Mouse (Mus musculus): Measurements from ENCODE around the gene Serpinb9. TPM values are rescaled to one million over a fixed set of nuclear protein-coding genes. Genes with fewer than 3 reads are reported as not detected.
"Not testable (repeated sequence)": the region's sequence is repeated elsewhere in the genome, so short reads cannot be mapped to it uniquely, and the experiment has no call there.

The Serpinb9 gene
- total RNA-seq (2018; cell fraction: chromatin; rRNA removed): 1 to 10 TPM in 19 of 26 experiments, under 1 TPM in 6, not detected in 1; 0.25 to 9.6 (median 2.4) TPM
- 10 to 100 TPM in 13 of 26 experiments, 1 to 10 TPM in 13; 4.9 to 25.0 (median 11.0) TPM for total RNA-seq (2018; cell fraction: cytosol; rRNA removed)
- 10 to 100 TPM in 12 of 26 experiments, 1 to 10 TPM in 13, under 1 TPM in 1; 0.78 to 21.5 (median 6.0) TPM for total RNA-seq (2018; cell fraction: nucleus; rRNA removed)
- polyA plus RNA-seq (2018): 5.1 to 13.2 TPM (median 9.9 TPM) in 3 replicates

- H3K79me2 ChIP-seq (ENCODE audit: inconsistent target): no peaks in the 10 kb centered on the region
- WGBS (ENCODE audit: missing documents): 84% methylated on average over 3 of the region's 3 CpGs
These were observed at the start of gene Serpinb9 for GRCm38 (mm10) chr13:33002950-33003349. TSS of gene Serpinb9 (plus strand) at chr13:33003250.

GRCm38 (mm10) chr13:32956537-32956936 is 46.5 kb upstream of the Serpinb9 start:
- whole genome bisulfite sequencing (ENCODE audit: missing documents): 77% methylated on average over 4 of the region's 4 CpGs
- no peaks in the 10 kb centered on the region for H3K79me2 ChIP-seq (ENCODE audit: inconsistent target)

More at GRCm38 (mm10) chr13:33002950-33003349, at the start of gene Serpinb9:
- H3K27ac ChIP-seq: peak within 1 kb of the TSS; percentile 79
- peak within 1 kb of the TSS; percentile 21 for H3K4me3 ChIP-seq (ENCODE audit: inconsistent target)
- H3K36me3 ChIP-seq (ENCODE audit: inconsistent target): no peaks in the 10 kb centered on the region

GRCm38 (mm10) chr13:32957917-32958316 is 45.1 kb upstream of the Serpinb9 start:
- WGBS (ENCODE audit: missing documents): 100% methylated on average over 4 of the region's 4 CpGs
- H3K27ac ChIP-seq: no peak overlapping the region
- no peaks in the 10 kb centered on the region for H3K36me3 ChIP-seq (ENCODE audit: inconsistent target)
- H3K4me3 ChIP-seq (ENCODE audit: inconsistent target): no peak overlapping the region
- no peaks in the 10 kb centered on the region for H3K79me2 ChIP-seq (ENCODE audit: inconsistent target)

More at GRCm38 (mm10) chr13:32956537-32956936, 46.5 kb upstream of the Serpinb9 start:
- H3K36me3 ChIP-seq (ENCODE audit: inconsistent target): no peaks in the 10 kb centered on the region
- H3K27ac ChIP-seq: no peak overlapping the region
- H3K4me3 ChIP-seq (ENCODE audit: inconsistent target): no peak overlapping the region

DNA sequence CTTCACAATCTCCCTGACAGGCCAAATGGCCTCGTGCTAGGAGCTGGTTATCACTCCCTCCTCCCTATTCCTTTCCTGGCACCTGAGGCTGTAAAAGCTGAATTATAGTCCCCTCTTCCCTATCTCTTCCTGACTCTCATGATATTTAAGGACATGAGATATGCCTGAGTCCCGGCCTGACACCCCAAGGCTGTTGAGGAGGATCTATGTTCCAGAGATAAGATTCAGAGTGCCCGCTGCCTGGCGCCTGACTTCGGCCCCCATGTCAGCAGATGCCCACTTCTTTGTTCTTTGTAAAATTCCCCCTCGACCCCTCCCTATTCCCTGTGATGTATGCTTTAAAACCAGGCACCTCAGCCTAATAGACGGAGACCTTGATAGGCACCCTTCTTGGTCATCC is 44.5 kb upstream of the Serpinb9 start:
- not testable (repeated sequence) for H3K36me3 ChIP-seq (ENCODE audit: inconsistent target); H3K4me3 ChIP-seq (ENCODE audit: inconsistent target); H3K27ac ChIP-seq; H3K79me2 ChIP-seq (ENCODE audit: inconsistent target)
- 92% methylated on average over 7 of the region's 7 CpGs for WGBS (ENCODE audit: missing documents)

DNA sequence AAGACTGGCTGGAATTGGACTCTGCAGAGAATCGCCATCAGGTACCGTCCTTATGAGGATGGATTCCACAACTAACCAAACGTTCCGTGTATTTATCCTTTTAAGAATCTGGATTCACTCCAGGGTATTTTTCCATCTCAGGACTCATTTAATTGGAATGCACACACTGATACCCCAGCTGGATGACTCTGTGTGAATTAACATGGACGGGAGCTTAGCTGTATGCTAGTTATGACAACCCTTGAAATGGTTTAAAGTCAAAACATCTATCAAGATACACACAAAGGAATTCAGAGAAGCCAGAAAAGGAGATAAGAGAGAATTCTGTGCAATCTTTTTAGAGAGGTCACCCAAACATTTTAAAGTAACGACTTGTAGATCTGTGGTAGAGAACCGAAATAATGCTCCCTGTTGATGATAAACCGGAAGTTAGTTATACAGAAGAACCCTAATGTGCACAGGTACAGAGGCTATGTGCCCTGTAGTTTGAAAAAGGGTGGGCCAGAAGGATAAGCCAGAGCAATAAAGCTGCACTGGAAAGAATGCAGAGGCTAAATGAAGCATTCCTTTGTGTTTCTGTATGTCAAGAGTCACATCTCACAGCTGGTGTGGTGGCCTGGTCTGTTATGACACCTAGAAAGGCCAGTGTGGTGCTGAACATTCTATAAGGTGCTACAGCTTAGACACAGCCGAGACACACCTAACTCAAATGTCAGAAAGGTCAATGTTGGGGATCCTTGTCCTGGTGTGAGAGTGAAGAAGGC is 38.9 kb upstream of the Serpinb9 start:
- 97% methylated on average over 9 of the region's 9 CpGs for WGBS (ENCODE audit: missing documents)
- H3K36me3 ChIP-seq (ENCODE audit: inconsistent target): no peaks in the 10 kb centered on the region
- no peaks in the 10 kb centered on the region for H3K79me2 ChIP-seq (ENCODE audit: inconsistent target)
- no peak overlapping the region for H3K4me3 ChIP-seq (ENCODE audit: inconsistent target)
- H3K27ac ChIP-seq: no peak overlapping the region

DNA sequence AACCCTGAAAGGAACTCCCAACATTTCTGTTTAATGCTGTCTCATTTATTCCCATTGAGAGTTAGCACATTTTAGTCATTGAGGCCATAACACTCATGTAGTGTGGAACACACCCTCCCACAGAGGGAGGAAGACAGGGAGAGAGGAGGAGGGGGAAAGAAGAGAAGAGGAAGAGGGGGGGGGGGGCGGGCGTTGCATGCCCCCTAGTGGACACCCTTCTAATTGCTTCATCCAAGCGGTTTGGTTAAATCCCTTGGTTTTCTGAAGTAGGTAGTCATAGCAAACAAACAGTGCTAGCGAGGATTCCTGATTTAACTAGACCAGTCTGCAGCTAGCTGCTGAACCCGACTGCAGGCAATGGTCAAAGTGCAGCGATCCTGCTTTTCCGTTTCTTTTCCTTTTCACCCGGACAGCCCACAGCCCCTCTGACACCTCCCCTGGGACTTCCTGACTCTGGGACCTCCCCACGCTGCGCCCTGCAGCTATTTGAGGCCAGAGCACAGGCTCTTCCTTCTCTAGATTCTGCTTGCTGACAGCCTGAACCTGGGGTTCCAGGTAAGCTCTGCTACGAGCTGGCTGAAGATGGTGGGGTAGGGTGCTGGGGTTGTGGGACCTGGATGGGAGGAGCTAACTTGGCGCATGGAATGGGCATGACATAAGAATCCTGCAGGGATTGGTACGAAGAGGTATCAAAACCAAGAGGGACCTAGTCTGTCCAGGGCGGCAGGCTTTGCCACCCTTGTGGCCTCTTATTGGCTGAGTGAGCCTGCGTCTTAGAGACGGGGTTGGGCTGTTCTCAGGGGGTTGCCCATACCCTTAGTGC is 37.9 kb upstream of the Serpinb9 start, which contains the start of gene Serpinb6b:
Gene Serpinb6b (plus strand): TSS at position 221 of the 823 bp plus-strand sequence.
- H3K79me2 ChIP-seq (ENCODE audit: inconsistent target): no peaks in the 10 kb centered on the region
- 5% methylated on average over 15 of the region's 16 CpGs for WGBS (ENCODE audit: missing documents)
- peak within 1 kb of the TSS; percentile 33 for H3K27ac ChIP-seq
- peak within 1 kb of the TSS; percentile 31 for H3K4me3 ChIP-seq (ENCODE audit: inconsistent target)
- no peaks in the 10 kb centered on the region for H3K36me3 ChIP-seq (ENCODE audit: inconsistent target)

DNA sequence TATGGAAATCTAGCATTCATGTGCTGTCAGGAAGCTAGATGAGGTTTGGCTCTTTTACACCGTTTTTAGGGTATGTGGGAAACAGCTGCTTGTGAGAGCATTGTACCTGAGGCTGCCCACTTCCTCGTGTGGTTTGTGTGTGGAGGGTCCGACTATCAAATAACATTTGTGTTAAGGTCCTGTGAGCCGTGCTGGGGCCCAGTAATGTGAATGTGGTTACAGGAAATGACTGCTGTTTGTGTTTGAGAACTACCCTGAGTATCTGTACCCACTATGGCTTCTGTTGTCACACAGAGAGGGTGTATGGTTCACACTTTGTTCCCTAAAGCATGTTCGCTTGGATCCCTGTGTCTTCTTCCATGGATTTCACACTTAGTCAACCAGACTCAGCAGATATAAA is 36.9 kb upstream of the Serpinb9 start:
- Histone ChIP-seq H3K36me3 (ENCODE audit: inconsistent target) (no peaks in the 10 kb centered on the region), H3K27ac (no peak overlapping the region), H3K4me3 (ENCODE audit: inconsistent target) (peak overlapping the region; percentile 31), H3K79me2 (ENCODE audit: inconsistent target) (no peaks in the 10 kb centered on the region)
- 19% methylated on average over 4 of the region's 5 CpGs for WGBS (ENCODE audit: missing documents)

DNA sequence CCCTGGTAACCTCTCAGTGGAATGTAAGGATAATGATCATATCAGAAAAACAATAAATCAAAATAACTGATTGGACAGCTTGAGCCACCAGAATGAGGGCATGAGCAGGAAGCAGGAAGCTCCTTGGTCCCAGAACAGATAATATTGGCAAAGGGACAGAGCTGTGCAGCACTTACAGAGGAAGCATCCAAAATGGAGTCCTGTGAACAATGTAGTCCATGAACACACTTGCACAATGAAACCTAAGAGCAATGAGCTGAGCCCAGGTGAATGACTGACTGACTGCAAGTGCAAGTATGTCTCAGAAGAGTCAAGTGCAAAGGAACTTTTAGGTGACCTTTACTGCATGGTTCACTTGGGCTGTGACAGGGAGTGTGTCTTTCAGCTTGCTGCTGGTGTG is 35.8 kb upstream of the Serpinb9 start:
- Histone ChIP-seq H3K4me3 (ENCODE audit: inconsistent target) (no peak overlapping the region), H3K27ac (no peak overlapping the region), H3K36me3 (ENCODE audit: inconsistent target) (no peaks in the 10 kb centered on the region), H3K79me2 (ENCODE audit: inconsistent target) (no peaks in the 10 kb centered on the region)

GRCm38 (mm10) chr13:32968353-32968984 is 34.6 kb upstream of the Serpinb9 start:
- no peaks in the 10 kb centered on the region for H3K36me3 ChIP-seq (ENCODE audit: inconsistent target)
- WGBS (ENCODE audit: missing documents): 92% methylated on average over 5 of the region's 5 CpGs
- no peaks in the 10 kb centered on the region for H3K79me2 ChIP-seq (ENCODE audit: inconsistent target)
- H3K27ac ChIP-seq: no peak overlapping the region
- H3K4me3 ChIP-seq (ENCODE audit: inconsistent target): no peak overlapping the region

DNA sequence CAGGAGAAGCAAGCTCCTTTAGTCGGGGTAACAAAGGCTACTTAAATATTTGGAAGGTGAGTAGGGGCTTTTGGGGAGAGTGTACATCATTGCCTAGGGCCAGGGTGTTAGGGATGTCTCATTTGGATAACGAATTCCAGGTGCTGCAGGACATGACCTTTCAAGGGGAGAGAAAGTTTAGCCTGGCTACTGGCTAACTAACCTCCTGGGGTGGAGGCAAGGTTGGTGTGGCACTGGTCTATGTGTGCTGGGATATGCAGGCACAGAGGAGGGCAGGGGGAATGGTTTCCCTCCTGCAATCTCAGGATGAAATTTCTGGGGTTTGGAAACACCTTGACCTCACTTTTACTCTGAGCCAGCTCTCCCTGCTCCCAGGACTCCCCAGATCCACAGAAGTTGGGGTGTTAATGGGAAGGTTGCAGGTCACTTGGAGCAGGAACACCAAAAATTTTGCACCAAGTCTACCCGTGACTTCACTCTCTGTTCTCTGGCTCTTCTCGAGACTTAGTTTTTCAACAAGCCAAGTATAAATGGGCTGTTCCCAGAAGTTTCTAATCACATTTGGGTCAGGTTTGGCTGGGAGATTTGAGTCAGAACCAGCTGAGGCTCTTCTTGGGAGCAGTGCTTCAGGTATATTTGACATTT is 33.9 kb upstream of the Serpinb9 start:
- Histone ChIP-seq H3K4me3 (ENCODE audit: inconsistent target) (no peak overlapping the region), H3K36me3 (ENCODE audit: inconsistent target) (no peaks in the 10 kb centered on the region), H3K79me2 (ENCODE audit: inconsistent target) (no peaks in the 10 kb centered on the region), H3K27ac (no peak overlapping the region)
- 94% methylated on average over 4 of the region's 4 CpGs for WGBS (ENCODE audit: missing documents)

DNA sequence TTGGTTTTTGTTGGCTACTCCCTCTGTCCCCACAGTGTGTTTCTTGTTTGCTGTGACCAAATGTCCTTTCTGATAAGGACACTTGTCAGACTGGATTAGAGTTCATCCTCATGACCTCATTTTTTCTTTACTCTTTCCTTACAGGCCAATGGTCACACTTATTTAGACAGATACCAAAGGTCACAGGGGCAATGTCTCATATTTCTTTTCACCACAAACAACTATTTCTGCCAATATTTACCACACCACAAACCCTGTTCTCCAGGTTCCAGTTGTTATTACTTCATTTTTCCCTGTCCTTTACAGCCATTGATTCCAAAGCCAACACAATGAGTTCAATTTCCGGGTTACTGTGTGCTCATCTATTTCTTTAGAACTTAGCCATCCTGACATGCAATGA is 33.4 kb upstream of the Serpinb9 start:
- Histone ChIP-seq H3K27ac (no peak overlapping the region), H3K4me3 (ENCODE audit: inconsistent target) (no peak overlapping the region), H3K36me3 (ENCODE audit: inconsistent target) (no peaks in the 10 kb centered on the region), H3K79me2 (ENCODE audit: inconsistent target) (no peaks in the 10 kb centered on the region)
- WGBS (ENCODE audit: missing documents): 100% methylated on average over 1 of the region's 1 CpGs

DNA sequence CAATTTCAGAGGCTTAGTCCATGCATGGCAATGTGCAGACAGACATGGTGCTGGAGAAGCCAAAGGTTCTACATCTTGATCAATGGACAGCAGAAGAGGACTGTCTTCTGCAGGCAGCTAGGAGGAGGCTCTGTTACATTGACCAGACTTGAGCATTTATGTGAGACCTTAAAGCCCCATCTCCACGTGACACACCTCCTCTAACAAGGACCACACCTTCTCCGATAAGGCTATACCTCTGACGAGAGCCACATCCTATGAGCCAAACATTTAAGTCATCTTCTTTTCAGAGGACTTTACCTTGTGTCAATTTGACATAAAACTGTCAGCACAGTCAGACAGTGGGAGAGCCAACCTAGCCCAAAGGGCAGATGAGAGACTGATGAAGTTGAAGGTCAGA is 32.3 kb upstream of the Serpinb9 start:
- Histone ChIP-seq H3K36me3 (ENCODE audit: inconsistent target) (no peaks in the 10 kb centered on the region), H3K27ac (no peak overlapping the region), H3K4me3 (ENCODE audit: inconsistent target) (no peak overlapping the region), H3K79me2 (ENCODE audit: inconsistent target) (no peaks in the 10 kb centered on the region)
- 96% methylated on average over 3 of the region's 3 CpGs for WGBS (ENCODE audit: missing documents)

DNA sequence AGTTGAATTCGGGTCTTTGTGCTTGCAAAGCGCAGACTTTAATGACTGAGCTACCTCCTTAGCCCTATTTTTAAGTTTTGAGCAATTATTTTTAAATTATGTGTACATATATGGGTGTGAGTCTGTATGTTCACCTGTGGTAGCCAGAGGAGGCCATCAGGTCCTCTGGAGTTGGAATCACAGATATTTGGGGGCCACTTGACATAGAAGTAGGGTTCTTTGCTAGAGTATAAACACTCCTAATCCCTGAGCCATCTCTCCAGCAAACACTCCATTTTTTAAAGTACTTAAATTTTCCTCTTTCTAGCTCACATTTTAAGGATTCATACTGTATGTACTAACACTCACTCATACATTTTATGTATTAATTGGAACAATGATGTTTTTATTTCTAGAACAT is 28.8 kb upstream of the Serpinb9 start:
- WGBS (ENCODE audit: missing documents): 96% methylated on average over 2 of the region's 2 CpGs

DNA sequence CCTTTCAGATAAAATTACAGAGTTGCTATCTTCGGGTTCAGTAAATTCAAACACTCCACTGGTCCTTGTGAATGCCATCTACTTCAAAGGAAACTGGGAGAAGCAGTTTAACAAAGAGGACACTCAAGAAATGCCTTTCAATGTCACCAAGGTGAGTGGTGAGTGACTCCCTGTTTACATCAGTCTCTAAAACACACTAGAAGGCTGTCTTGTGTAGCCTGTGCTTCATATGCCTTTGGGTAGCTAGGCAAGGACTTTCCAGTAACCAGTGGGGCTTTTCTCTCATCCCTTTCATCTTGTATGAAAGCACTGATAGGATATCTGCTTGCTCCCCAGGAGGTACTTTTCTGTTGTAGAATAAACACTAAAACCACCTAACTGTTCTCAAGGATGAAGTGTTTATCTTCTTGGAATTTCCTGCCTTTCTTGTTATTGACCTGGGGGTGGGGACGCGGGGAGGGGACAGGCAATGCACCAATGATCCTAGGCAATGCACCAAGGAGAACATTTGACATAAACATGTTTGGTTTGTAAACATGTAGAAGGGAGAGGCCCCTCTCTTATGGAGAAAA is 28.1 kb upstream of the Serpinb9 start:
- no peak overlapping the region for H3K27ac ChIP-seq
- no peak overlapping the region for H3K4me3 ChIP-seq (ENCODE audit: inconsistent target)
- H3K36me3 ChIP-seq (ENCODE audit: inconsistent target): no peaks in the 10 kb centered on the region
- no peaks in the 10 kb centered on the region for H3K79me2 ChIP-seq (ENCODE audit: inconsistent target)
- 97% methylated on average over 3 of the region's 3 CpGs for WGBS (ENCODE audit: missing documents)

More for the DNA sequence above, 28.8 kb upstream of the Serpinb9 start:
- Histone ChIP-seq H3K79me2 (ENCODE audit: inconsistent target) (no peaks in the 10 kb centered on the region), H3K27ac (no peak overlapping the region), H3K4me3 (ENCODE audit: inconsistent target) (no peak overlapping the region), H3K36me3 (ENCODE audit: inconsistent target) (no peaks in the 10 kb centered on the region)

Data from macrophage (primary cell).